Mouse (Mus musculus) limb, embryonic 10.5 days (tissue): Measurements from ENCODE around the gene Dclre1b. TPM values are rescaled to one million over a fixed set of nuclear protein-coding genes. Genes with fewer than 3 reads are reported as not detected.

ENCODE experiments used
- DNase-seq: peaks from one replicate; pipeline ENCODE4 v3.0.0-alpha.2; 2017; ENCODE audit warnings: low spot score
- H3K27ac ChIP-seq: fragments of 300-500 bp; sonication (generic); 2 replicates; pipeline ENCODE4 v1.5.1; 2016; ENCODE audit warnings: mild to moderate bottlenecking
- H3K27me3 ChIP-seq: fragments of 300-500 bp; sonication (generic); 2 replicates; pipeline ENCODE4 v1.6.1; 2016; ENCODE audit warnings: low read depth, mild to moderate bottlenecking; ENCODE audit not compliant: poor library complexity, severe bottlenecking
- H3K36me3 ChIP-seq: fragments of 300-500 bp; sonication (generic); 2 replicates; pipeline ENCODE4 v1.6.1; 2016; ENCODE audit warnings: mild to moderate bottlenecking, moderate library complexity
- H3K4me1 ChIP-seq: fragments of 300-500 bp; sonication (generic); 2 replicates; pipeline ENCODE4 v1.6.1; 2016
- H3K4me3 ChIP-seq: fragments of 300-500 bp; sonication (generic); 2 replicates; pipeline ENCODE4 v1.5.1; 2016; ENCODE audit warnings: mild to moderate bottlenecking, moderate library complexity
- H3K9me3 ChIP-seq: fragments of 300-500 bp; sonication (generic); replicated peaks from 2 replicates; pipeline ENCODE4 v1.6.1; 2016; ENCODE audit warnings: mild to moderate bottlenecking
- WGBS: fragments of 180-500 bp; shearing (Covaris S2); methylation state at CpG from one replicate; pipeline ENCODE4 v1.1.7; 2016; 5-methylcytosine and 5-hydroxymethylcytosine counted together
- polyA plus RNA-seq: library from polyadenylated mRNA; unstranded; fragments of >200 nt; fragmentation: Nextera tagmentation; extraction: Ambion mirVana; gene quantifications from 2 replicates; pipeline ENCODE4 v1.2.1, GENCODE M21; 2016

The Dclre1b gene
- polyA plus RNA-seq, 1 experiment from 2014 or later: 37.9 TPM

- WGBS: 92% methylated on average over 7 of the region's 7 CpGs
- H3K36me3 ChIP-seq: peaks cover 34% of the 10 kb centered on the region
- no peaks in the 10 kb centered on the region for H3K27me3 ChIP-seq
- no peak overlapping the region for H3K27ac ChIP-seq
- no peaks in the 10 kb centered on the region for H3K9me3 ChIP-seq
- DNase-seq: no peak
- no peak overlapping the region for H3K4me3 ChIP-seq
- no peaks in the 10 kb centered on the region; the same call in 1 of the 2 replicates for H3K4me1 ChIP-seq
Observed at GRCm38 (mm10) chr3:103779183-103779582, 30.1 kb downstream of the Dclre1b start.

DNA sequence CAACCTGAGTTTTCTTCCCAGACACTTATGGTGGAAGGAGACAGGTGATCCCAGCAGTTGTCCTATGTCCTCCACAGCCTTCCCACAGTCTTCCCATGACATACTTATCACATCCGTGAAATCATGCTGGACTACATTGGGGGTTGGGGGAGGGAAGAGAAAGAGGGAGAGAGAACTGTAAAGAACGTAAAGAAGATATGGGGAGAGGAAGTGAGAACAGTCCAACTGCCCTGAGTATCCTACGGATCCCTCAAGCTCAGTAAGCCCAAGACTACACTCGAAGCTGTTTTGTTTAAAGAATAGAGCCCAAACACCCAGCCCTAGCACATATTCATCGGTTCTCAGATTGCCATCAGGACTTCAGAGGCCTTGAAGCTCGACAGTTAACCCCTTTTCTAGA is 30.6 kb downstream of the Dclre1b start:
- Histone ChIP-seq H3K4me3 (no peak overlapping the region), H3K27me3 (no peaks in the 10 kb centered on the region), H3K36me3 (peaks cover 38% of the 10 kb centered on the region), H3K27ac (no peak overlapping the region), H3K9me3 (no peaks in the 10 kb centered on the region), H3K4me1 (no peaks in the 10 kb centered on the region; the same call in 1 of the 2 replicates)
- no peak for DNase-seq
- WGBS: 91% methylated on average over 6 of the region's 6 CpGs

GRCm38 (mm10) chr3:103777940-103778339 is 31.3 kb downstream of the Dclre1b start:
- Histone ChIP-seq H3K4me3 (no peak overlapping the region), H3K27me3 (no peaks in the 10 kb centered on the region), H3K4me1 (no peaks in the 10 kb centered on the region), H3K27ac (no peak overlapping the region), H3K9me3 (no peaks in the 10 kb centered on the region), H3K36me3 (peaks cover 43% of the 10 kb centered on the region)
- 88% methylated on average over 11 of the region's 11 CpGs for WGBS
- no peak for DNase-seq

DNA sequence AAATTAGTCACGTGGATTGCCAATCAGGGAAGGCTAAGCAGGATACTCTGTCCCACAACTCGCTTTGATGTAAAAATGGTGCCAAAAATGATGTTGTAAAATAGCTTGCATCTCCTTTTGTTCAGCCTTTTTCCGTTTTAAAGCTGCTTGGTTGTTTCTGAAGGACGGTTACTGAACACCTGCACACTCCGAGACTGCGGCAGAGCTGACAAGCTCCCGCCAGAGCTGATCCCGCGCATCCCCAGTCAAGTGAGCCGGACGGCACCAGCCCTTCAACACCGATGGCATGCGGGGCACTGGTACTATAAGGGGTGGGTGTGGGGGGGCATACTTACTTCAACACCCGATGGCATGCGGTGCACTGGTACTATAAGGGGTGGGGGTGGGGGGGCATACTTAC is 35.2 kb downstream of the Dclre1b start:
- Histone ChIP-seq H3K27ac (no peak overlapping the region), H3K36me3 (peaks cover 72% of the 10 kb centered on the region), H3K4me3 (no peak overlapping the region), H3K27me3 (no peaks in the 10 kb centered on the region), H3K9me3 (no peaks in the 10 kb centered on the region), H3K4me1 (no peaks in the 10 kb centered on the region)
- WGBS: 94% methylated on average over 15 of the region's 15 CpGs
- no peak for DNase-seq

DNA sequence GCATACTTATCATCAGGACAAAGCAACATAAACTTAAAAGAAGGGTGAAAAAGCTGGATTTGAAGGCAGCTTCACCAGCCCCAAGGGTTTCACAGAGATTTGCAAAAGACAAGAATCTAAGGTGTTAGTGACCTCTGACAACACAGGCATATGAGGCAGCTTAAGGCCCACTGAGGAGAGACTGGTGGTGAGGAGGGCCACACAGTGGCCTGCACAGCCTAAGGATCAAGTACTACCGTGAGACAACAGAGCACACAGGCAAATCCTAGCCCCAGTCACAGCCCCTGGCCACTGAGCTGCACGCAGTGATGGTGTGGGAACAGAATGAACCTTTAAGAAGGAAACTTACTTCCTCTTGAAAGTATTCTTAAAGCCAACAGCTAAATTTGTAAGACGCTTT is 35.7 kb downstream of the Dclre1b start:
- Histone ChIP-seq H3K36me3 (peaks cover 77% of the 10 kb centered on the region), H3K4me3 (no peak overlapping the region), H3K4me1 (no peaks in the 10 kb centered on the region), H3K27me3 (no peaks in the 10 kb centered on the region), H3K9me3 (no peaks in the 10 kb centered on the region), H3K27ac (no peak overlapping the region)
- DNase-seq: no peak
- WGBS: 88% methylated on average over 3 of the region's 3 CpGs

DNA sequence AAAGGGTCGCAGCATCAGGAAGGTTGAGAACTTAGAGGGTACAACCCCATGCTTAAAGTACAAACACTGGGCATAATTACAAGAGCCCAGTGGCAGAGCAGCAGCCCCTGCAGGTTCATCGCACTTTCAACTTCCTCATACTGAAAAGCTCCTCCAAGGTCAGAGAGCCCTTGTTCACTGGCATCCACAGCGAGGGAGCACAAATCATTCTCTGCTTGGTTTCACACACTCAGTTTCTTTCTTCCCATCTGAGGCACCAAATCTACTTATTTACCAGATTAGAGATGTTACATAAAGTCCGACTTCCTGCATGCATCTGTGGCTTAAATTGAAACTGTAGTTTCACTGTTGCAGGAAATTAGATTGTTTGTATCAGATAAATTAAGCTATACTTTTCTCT is 36.4 kb downstream of the Dclre1b start:
- peaks cover 78% of the 10 kb centered on the region for H3K36me3 ChIP-seq
- DNase-seq: no peak
- no peaks in the 10 kb centered on the region for H3K4me1 ChIP-seq
- no peaks in the 10 kb centered on the region for H3K27me3 ChIP-seq
- H3K27ac ChIP-seq: no peak overlapping the region
- 92% methylated on average over 4 of the region's 4 CpGs for WGBS
- H3K9me3 ChIP-seq: no peaks in the 10 kb centered on the region
- no peak overlapping the region for H3K4me3 ChIP-seq

DNA sequence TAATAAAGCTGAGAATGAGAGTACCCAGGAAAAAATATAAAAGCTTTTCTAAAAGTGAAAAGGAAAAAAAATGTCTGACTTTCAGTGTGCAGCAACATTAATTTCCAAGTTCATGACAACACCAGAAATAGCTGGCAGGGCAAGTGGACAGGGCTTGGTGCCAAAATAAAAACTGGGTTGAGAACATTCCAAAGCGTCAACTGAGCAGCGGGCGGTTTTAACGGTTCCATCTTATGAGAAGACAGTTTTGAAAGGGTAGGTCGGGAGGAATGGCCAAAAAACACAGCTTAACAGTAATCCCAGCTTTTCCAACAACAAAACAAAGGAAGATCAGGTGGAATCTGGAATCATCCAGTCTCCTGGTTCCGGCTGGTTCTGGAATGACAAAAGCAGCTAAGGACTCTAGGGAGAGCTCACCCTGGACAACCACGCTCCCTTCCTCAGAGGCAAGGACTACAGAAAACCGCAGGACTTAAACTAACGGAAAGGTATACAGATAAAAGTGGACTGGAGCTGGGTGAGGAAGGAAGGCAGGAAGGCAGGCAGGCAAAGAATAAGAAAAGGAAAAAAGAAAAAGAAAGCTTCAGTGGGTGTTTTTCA is 37.6 kb downstream of the Dclre1b start:
- Histone ChIP-seq H3K27ac (no peak overlapping the region), H3K36me3 (peaks cover 74% of the 10 kb centered on the region), H3K27me3 (no peaks in the 10 kb centered on the region), H3K9me3 (no peaks in the 10 kb centered on the region), H3K4me3 (no peak overlapping the region), H3K4me1 (no peaks in the 10 kb centered on the region)
- no peak for DNase-seq
- WGBS: 93% methylated on average over 9 of the region's 9 CpGs

DNA sequence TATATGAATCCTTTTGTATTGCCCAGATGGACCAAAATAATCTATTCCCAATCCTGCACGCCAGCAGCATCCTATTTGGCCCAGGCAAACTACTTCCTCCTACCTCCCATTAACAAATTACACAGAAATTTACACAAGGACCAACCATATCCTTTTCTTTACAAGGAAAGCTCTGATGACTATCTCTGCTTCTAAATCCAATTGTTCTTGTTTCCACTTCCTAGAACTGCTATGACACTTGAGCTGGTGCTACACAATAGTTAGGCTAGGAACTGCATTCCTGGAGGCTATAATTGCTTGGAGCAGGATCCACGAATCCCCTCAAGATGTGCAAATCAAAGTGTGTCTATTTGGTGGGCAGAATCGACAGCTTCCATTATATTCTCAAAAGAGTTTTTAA is 42.5 kb downstream of the Dclre1b start:
- DNase-seq: no peak
- Histone ChIP-seq H3K9me3 (no peaks in the 10 kb centered on the region), H3K27me3 (no peaks in the 10 kb centered on the region), H3K4me3 (no peak overlapping the region), H3K4me1 (no peaks in the 10 kb centered on the region), H3K36me3 (peaks cover 74% of the 10 kb centered on the region), H3K27ac (no peak overlapping the region)
- 88% methylated on average over 3 of the region's 3 CpGs for WGBS

- peaks cover 91% of the 10 kb centered on the region for H3K36me3 ChIP-seq
- H3K27me3 ChIP-seq: no peaks in the 10 kb centered on the region
- no peak overlapping the region for H3K4me3 ChIP-seq
- no peaks in the 10 kb centered on the region for H3K4me1 ChIP-seq
- WGBS: 85% methylated on average over 5 of the region's 5 CpGs
- no peaks in the 10 kb centered on the region for H3K9me3 ChIP-seq
- DNase-seq: no peak
- no peak overlapping the region for H3K27ac ChIP-seq
Observed at GRCm38 (mm10) chr3:103759261-103759970, 49.8 kb downstream of the Dclre1b start.

GRCm38 (mm10) chr3:103758456-103758855 is 50.8 kb downstream of the Dclre1b start:
- no peak for DNase-seq
- H3K36me3 ChIP-seq: peaks cover 93% of the 10 kb centered on the region
- no peak overlapping the region for H3K27ac ChIP-seq
- no peak overlapping the region for H3K4me3 ChIP-seq
- H3K9me3 ChIP-seq: no peaks in the 10 kb centered on the region
- WGBS: 86% methylated on average over 7 of the region's 7 CpGs
- no peaks in the 10 kb centered on the region for H3K27me3 ChIP-seq
- no peaks in the 10 kb centered on the region for H3K4me1 ChIP-seq

- Histone ChIP-seq H3K4me1 (no peaks in the 10 kb centered on the region), H3K27ac (no peak overlapping the region), H3K9me3 (no peaks in the 10 kb centered on the region), H3K36me3 (peaks cover 94% of the 10 kb centered on the region), H3K27me3 (no peaks in the 10 kb centered on the region), H3K4me3 (no peak overlapping the region)
- 89% methylated on average over 2 of the region's 2 CpGs for WGBS
- no peak for DNase-seq
Observed at GRCm38 (mm10) chr3:103756920-103757319, 52.3 kb downstream of the Dclre1b start.

GRCm38 (mm10) chr3:103755351-103755750 is 53.9 kb downstream of the Dclre1b start:
- Histone ChIP-seq H3K27ac (no peak overlapping the region), H3K36me3 (peaks cover 92% of the 10 kb centered on the region), H3K4me1 (no peaks in the 10 kb centered on the region), H3K27me3 (no peaks in the 10 kb centered on the region), H3K9me3 (no peaks in the 10 kb centered on the region), H3K4me3 (no peak overlapping the region)
- DNase-seq: no peak
- 87% methylated on average over 3 of the region's 3 CpGs for WGBS

- no peak overlapping the region for H3K4me3 ChIP-seq
- no peaks in the 10 kb centered on the region for H3K4me1 ChIP-seq
- H3K9me3 ChIP-seq: no peaks in the 10 kb centered on the region
- no peaks in the 10 kb centered on the region for H3K27me3 ChIP-seq
- no peak for DNase-seq
- peaks cover 92% of the 10 kb centered on the region for H3K36me3 ChIP-seq
- H3K27ac ChIP-seq: no peak overlapping the region
- 92% methylated on average over 2 of the region's 2 CpGs for WGBS
Observed at GRCm38 (mm10) chr3:103751558-103751957, 57.7 kb downstream of the Dclre1b start.
